Mouse (Mus musculus): ENCODE results near the gene Fat4. TPM values are rescaled to one million over a fixed set of nuclear protein-coding genes. Genes with fewer than 3 reads are reported as not detected.

The Fat4 gene
- polyA plus RNA-seq, 1 experiment from 2014 or later: 3.3 TPM

DNA sequence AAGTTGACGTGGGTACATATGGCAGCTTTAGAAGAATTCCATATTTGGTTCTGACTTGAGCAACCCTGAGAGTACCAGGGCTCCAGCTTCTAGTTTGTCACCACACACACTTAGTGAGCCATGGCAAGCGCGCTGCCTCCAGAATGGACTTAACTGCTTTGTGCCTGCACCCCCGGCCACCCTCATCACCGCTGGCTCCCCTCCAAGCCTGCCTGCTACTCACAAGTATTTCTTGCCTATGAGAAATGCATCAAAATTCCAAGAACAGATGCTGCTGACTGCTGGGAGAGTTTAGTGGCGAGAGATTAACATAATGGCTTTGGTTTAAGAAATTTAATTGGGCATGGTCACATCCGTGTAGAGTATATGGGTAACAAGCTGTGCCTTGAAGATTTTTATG lies 48.0 kb downstream of the Fat4 start:
- TF ChIP-seq EP300 (IDR thresholded peaks at IDR 0.05): no peak
- TF ChIP-seq CTCF (IDR thresholded peaks at IDR 0.05): no peak
- Histone ChIP-seq H3K9me3 (ENCODE audit: low read length) (no peaks in the 10 kb centered on the region), H3K36me3 (ENCODE audit: insufficient read depth, low read length) (no peaks in the 10 kb centered on the region), H3K4me1 (ENCODE audit: insufficient read depth, low read depth, low read length) (no peaks in the 10 kb centered on the region), H3K4me2 (replicated peaks; ENCODE audit: low read depth, low read length) (no peak overlapping the region), H3K27me3 (replicated peaks; ENCODE audit: insufficient read depth, low read length) (no peaks in the 10 kb centered on the region), H3K4me3 (ENCODE audit: low read depth, low read length) (no peak overlapping the region), H3K27ac (ENCODE audit: low read length) (no peak overlapping the region), H3K9ac (replicated peaks; ENCODE audit: low read depth) (no peak overlapping the region)
- ATAC-seq (no peak), DNase-seq (ENCODE audit: low spot score) (no peak)
- WGBS: 62% methylated on average over 7 of the region's 7 CpGs

DNA sequence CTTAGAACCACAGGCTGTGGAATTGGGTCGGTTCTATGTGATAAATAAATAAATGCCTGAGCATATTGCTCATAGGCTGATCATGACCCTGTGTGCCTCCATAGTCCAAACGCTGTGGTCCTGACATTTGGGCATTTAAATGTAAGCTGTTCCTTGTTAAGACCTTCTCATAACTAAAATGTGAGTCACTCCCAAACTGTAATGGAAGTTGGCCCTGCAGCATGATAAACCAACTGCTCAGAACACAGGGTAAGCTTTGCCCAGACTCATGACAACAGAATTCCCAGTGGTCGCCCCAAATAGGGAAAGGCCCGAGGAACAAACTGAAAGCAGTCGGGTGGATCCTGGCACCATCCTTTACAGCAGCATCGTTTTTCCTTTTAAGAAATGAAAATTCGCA lies 49.7 kb downstream of the Fat4 start:
- TF ChIP-seq EP300 (IDR thresholded peaks at IDR 0.05) (no peak), CTCF (IDR thresholded peaks at IDR 0.05) (no peak)
- no peak overlapping the region for H3K4me3 ChIP-seq (ENCODE audit: low read depth, low read length)
- DNase-seq (ENCODE audit: low spot score): peak; percentile 14
- no peaks in the 10 kb centered on the region for H3K4me1 ChIP-seq (ENCODE audit: insufficient read depth, low read depth, low read length)
- H3K27ac ChIP-seq (ENCODE audit: low read length): no peak overlapping the region
- ATAC-seq: peak; percentile 53
- no peaks in the 10 kb centered on the region for H3K36me3 ChIP-seq (ENCODE audit: insufficient read depth, low read length)
- 57% methylated on average over 7 of the region's 7 CpGs for WGBS
- H3K27me3 ChIP-seq (replicated peaks; ENCODE audit: insufficient read depth, low read length): no peaks in the 10 kb centered on the region
- no peaks in the 10 kb centered on the region for H3K9me3 ChIP-seq (ENCODE audit: low read length)
- no peak overlapping the region for H3K4me2 ChIP-seq (replicated peaks; ENCODE audit: low read depth, low read length)
- no peak overlapping the region for H3K9ac ChIP-seq (replicated peaks; ENCODE audit: low read depth)

DNA sequence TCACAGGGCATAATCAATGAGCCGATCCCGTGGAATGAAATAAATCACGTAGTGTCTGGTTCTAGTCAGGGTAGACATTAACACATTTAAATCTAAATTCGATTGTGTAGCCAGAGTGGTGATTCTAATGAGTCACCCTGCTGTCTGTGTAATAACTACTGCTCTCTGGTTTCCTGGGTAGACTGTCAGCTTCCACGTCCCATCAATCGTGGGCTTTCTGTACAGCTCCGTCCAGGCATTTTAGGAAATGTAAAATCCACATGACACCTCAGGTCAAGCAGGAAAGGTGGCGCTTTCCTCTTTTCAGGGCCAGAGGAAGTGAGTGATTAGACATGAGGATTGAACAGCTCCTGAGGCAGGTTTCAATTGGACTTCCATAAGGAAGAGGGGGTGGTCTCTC lies 50.4 kb downstream of the Fat4 start:
- H3K9me3 ChIP-seq (ENCODE audit: low read length): no peaks in the 10 kb centered on the region
- 57% methylated on average over 8 of the region's 8 CpGs for WGBS
- no peak overlapping the region for H3K9ac ChIP-seq (replicated peaks; ENCODE audit: low read depth)
- no peak for TF ChIP-seq EP300 (IDR thresholded peaks at IDR 0.05)
- no peak for TF ChIP-seq CTCF (IDR thresholded peaks at IDR 0.05)
- no peaks in the 10 kb centered on the region for H3K4me1 ChIP-seq (ENCODE audit: insufficient read depth, low read depth, low read length)
- H3K4me3 ChIP-seq (ENCODE audit: low read depth, low read length): no peak overlapping the region
- ATAC-seq (peak; percentile 58), DNase-seq (ENCODE audit: low spot score) (peak; percentile 21)
- H3K27ac ChIP-seq (ENCODE audit: low read length): no peak overlapping the region
- H3K27me3 ChIP-seq (replicated peaks; ENCODE audit: insufficient read depth, low read length): no peaks in the 10 kb centered on the region
- no peak overlapping the region for H3K4me2 ChIP-seq (replicated peaks; ENCODE audit: low read depth, low read length)
- H3K36me3 ChIP-seq (ENCODE audit: insufficient read depth, low read length): no peaks in the 10 kb centered on the region

DNA sequence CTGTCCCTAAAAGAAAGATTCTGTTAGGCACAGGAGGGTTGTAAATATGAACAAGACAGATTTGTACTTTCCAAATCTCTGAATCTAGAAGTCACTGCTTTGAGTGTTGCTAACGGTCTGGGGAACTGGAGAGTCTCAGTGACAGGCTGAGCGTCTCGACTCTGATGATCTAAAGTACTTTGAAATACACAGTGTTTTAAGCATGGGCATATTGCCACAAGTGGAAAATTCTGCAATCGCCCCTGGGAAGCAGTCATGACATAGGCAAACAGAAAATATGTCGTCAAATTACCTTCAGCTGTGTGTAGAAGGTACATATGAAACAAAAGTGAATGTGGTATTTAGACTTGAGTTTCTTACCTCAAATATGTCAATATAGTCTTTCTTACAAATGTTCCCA lies 51.4 kb downstream of the Fat4 start:
- H3K9me3 ChIP-seq (ENCODE audit: low read length): no peaks in the 10 kb centered on the region
- TF ChIP-seq CTCF (IDR thresholded peaks at IDR 0.05) (no peak), EP300 (IDR thresholded peaks at IDR 0.05) (no peak)
- no peaks in the 10 kb centered on the region for H3K27me3 ChIP-seq (replicated peaks; ENCODE audit: insufficient read depth, low read length)
- H3K4me3 ChIP-seq (ENCODE audit: low read depth, low read length): no peak overlapping the region
- no peaks in the 10 kb centered on the region for H3K36me3 ChIP-seq (ENCODE audit: insufficient read depth, low read length)
- H3K9ac ChIP-seq (replicated peaks; ENCODE audit: low read depth): no peak overlapping the region
- 46% methylated on average over 5 of the region's 5 CpGs for WGBS
- no peak overlapping the region for H3K4me2 ChIP-seq (replicated peaks; ENCODE audit: low read depth, low read length)
- H3K4me1 ChIP-seq (ENCODE audit: insufficient read depth, low read depth, low read length): no peaks in the 10 kb centered on the region
- DNase-seq (ENCODE audit: low spot score) (peak; percentile 42), ATAC-seq (no peak)
- H3K27ac ChIP-seq (ENCODE audit: low read length): no peak overlapping the region

DNA sequence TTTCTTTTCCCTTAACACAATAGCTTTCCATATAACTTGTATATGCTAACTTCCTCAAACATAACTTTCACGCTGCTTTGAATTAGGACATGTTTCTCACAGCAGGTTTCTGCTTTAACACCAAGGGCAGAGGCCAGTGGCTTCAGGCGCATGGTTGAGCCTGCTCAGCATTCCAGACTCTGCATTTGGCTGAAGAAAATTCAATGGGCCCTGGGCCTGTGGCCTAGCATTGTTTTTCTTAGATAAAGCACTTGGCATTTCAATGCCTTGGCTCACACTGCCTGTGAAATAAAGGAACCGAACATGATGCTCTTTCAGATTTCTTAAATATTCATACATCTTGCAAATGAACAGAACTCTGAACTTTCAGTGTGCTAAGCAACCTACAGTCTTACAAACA lies 52.8 kb downstream of the Fat4 start:
- H3K4me2 ChIP-seq (replicated peaks; ENCODE audit: low read depth, low read length): no peak overlapping the region
- H3K27me3 ChIP-seq (replicated peaks; ENCODE audit: insufficient read depth, low read length): no peaks in the 10 kb centered on the region
- H3K4me1 ChIP-seq (ENCODE audit: insufficient read depth, low read depth, low read length): no peaks in the 10 kb centered on the region
- no peak overlapping the region for H3K27ac ChIP-seq (ENCODE audit: low read length)
- H3K9me3 ChIP-seq (ENCODE audit: low read length): no peaks in the 10 kb centered on the region
- H3K36me3 ChIP-seq (ENCODE audit: insufficient read depth, low read length): no peaks in the 10 kb centered on the region
- DNase-seq (ENCODE audit: low spot score) (no peak), ATAC-seq (no peak)
- no peak overlapping the region for H3K4me3 ChIP-seq (ENCODE audit: low read depth, low read length)
- 44% methylated on average over 3 of the region's 3 CpGs for WGBS
- no peak overlapping the region for H3K9ac ChIP-seq (replicated peaks; ENCODE audit: low read depth)
- TF ChIP-seq CTCF (IDR thresholded peaks at IDR 0.05): no peak
- TF ChIP-seq EP300 (IDR thresholded peaks at IDR 0.05): no peak

DNA sequence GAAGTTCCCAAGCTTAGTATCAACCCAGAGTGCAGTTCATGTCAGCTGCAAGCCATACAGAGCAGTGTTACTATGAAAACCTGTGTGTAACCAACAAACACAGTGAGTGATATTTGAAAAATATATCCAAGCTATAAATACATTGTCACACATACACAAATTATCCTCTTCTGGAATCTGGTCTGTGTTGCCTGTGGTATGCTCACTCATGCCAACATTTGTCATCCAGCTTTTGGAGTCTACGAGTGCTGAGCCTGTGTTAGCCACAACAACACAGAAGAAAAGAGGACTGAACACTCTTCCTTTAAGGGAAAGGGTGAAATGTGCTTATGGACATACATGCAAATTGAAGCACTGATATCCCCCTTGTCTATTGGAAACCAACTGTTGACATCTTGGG lies 53.6 kb downstream of the Fat4 start:
- H3K27me3 ChIP-seq (replicated peaks; ENCODE audit: insufficient read depth, low read length): no peaks in the 10 kb centered on the region
- no peaks in the 10 kb centered on the region for H3K4me1 ChIP-seq (ENCODE audit: insufficient read depth, low read depth, low read length)
- H3K9ac ChIP-seq (replicated peaks; ENCODE audit: low read depth): no peak overlapping the region
- TF ChIP-seq EP300 (IDR thresholded peaks at IDR 0.05): no peak
- TF ChIP-seq CTCF (IDR thresholded peaks at IDR 0.05): no peak
- no peak overlapping the region for H3K27ac ChIP-seq (ENCODE audit: low read length)
- H3K36me3 ChIP-seq (ENCODE audit: insufficient read depth, low read length): no peaks in the 10 kb centered on the region
- no peak overlapping the region for H3K4me3 ChIP-seq (ENCODE audit: low read depth, low read length)
- ATAC-seq (no peak), DNase-seq (ENCODE audit: low spot score) (no peak)
- H3K4me2 ChIP-seq (replicated peaks; ENCODE audit: low read depth, low read length): no peak overlapping the region
- 63% methylated on average over 1 of the region's 1 CpGs for WGBS
- no peaks in the 10 kb centered on the region for H3K9me3 ChIP-seq (ENCODE audit: low read length)

DNA sequence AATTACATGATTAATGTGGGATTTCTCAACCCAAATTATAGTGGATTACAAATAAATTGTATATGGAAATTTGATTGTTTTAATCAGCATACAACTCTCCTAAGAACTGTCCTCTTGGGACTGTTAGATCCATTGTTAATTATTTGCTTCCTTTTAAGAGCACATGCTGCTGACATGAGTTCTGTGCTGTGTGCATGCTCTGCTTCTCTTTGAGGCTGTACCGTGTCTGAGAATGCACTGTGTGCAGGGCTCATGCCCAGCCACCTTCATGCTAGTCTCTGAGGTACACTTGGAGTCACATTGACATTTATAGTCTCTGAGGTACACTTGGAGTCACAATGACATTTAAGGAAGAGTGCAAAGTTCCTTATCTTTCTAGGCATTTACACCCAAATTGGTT lies 58.4 kb downstream of the Fat4 start:
- ATAC-seq (no peak), DNase-seq (ENCODE audit: low spot score) (no peak)
- WGBS: 82% methylated on average over 1 of the region's 1 CpGs
- no peak overlapping the region for H3K4me3 ChIP-seq (ENCODE audit: low read depth, low read length)
- H3K27ac ChIP-seq (ENCODE audit: low read length): no peak overlapping the region
- TF ChIP-seq EP300 (IDR thresholded peaks at IDR 0.05) (no peak), CTCF (IDR thresholded peaks at IDR 0.05) (no peak)
- H3K9me3 ChIP-seq (ENCODE audit: low read length): no peaks in the 10 kb centered on the region
- no peak overlapping the region for H3K4me2 ChIP-seq (replicated peaks; ENCODE audit: low read depth, low read length)
- no peaks in the 10 kb centered on the region for H3K36me3 ChIP-seq (ENCODE audit: insufficient read depth, low read length)
- no peak overlapping the region for H3K9ac ChIP-seq (replicated peaks; ENCODE audit: low read depth)
- H3K4me1 ChIP-seq (ENCODE audit: insufficient read depth, low read depth, low read length): no peaks in the 10 kb centered on the region
- H3K27me3 ChIP-seq (replicated peaks; ENCODE audit: insufficient read depth, low read length): no peaks in the 10 kb centered on the region
